Mouse (Mus musculus): ENCODE results near the gene Higd1a.

Higd1a gene

GRCm38 (mm10) chr9:121858153-121858488 is at the start of gene Higd1a:
Gene Higd1a (minus strand): TSS chr9:121858362.
- DNase-seq (ENCODE audit: low spot score in 2 of 2), result no peak

DNA sequence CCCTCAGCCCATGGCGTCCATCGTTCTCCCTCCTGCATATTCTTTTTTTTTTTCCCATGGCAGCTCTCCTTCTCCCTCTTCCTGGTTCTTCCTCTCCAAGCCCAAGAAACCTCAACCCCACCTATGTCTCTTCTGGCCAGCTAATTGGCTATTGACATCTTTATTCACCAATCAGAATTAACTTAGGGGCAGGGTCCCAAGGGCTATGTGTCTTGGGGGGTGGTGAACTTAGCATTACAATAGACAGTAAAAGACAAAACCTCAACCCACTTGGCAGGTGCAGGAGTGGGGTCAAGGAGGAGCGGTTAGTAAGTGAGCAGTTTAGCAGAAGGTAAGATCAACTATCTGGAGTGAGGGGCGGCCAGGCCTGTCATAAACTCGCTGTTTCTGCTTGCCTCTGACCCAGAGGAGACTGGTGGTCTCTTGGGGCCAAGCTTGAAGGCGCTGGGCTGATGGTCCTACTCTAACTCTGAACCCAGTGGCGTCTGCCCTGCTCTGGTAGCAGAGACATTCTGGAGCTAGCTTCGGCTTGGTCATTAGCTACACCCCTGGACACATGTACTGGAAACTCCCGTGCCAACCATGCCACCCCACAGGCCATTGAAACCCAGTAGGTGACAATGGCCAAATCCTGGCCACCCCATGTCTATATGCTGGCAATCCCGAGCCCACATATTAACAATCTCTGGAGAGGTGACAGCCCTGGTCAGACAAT is 49.4 kb upstream of the Higd1a start:
- DNase-seq (ENCODE audit: low spot score in 2 of 2), result peak in 1 of 2 experiments; percentile 11

DNA sequence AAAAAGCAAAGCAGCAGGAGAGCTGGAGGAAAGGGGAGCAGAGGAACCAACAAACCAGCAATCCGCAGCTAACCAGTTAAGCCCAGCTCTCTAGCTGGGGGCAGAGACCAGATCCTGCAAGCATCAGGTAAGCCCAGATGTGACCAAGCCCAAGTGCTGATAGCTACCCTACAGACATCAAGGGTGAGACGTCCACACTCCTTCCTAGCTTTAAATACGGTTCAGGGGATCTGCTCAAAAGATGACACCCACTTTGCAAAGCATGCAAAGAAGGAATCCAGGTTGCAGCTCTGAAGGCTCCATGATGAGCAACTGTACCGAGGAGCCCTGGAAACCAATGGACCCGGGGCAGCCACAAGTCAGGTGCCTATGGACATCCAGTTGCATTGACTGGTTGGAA is 48.3 kb upstream of the Higd1a start:
- DNase-seq (ENCODE audit: low spot score in 2 of 2), result peak in 1 of 2 experiments; percentile 10

GRCm38 (mm10) chr9:121905556-121906185 is 47.5 kb upstream of the Higd1a start:
- DNase-seq (ENCODE audit: low spot score in 2 of 2), result peak in 1 of 2 experiments; percentile 11

DNA sequence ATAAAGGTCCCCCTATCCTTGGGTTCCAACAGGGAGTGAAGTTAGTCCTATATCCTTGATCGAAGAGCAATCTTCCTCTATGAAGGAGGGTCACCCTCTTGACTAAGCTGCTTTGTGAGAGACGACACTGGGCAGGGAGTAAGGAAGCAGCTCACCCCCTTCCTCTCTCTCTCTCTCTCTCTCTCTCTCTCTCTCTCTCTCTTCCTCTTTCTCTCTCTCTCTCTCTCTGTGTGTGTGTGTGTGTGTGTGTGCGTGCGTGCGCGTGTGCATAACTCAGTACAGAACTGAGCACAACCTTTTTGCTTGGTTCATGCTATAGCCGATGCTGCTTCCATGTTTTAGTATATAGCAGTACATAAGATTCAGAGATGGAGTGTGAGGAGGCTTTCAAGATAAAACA is 46.8 kb upstream of the Higd1a start:
- peak in 1 of 2 experiments; percentile 15 for DNase-seq (ENCODE audit: low spot score in 2 of 2)

DNA sequence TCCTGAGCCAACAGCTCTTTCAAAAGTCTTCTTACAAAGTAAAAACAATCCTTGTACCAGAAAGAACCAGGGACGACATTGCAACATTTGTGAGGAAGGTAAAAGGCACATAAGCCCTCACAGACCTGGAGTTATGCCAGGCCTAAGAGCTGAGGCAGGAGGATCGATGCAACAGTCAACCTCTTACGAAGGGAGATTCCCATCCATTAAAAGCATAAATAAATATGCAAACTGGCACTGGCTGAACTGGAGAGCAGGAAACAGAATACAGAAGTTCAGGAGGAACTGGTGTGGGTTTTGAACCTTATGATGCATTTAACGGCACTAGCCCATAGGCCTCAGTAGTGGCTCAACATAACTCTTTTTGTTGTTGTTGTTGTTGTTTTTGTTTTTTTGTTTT is 46.2 kb upstream of the Higd1a start:
- DNase-seq (ENCODE audit: low spot score in 2 of 2), result peak in 1 of 2 experiments; percentile 8

- peak in 1 of 2 experiments; percentile 25 for DNase-seq (ENCODE audit: low spot score in 2 of 2)
Observed at GRCm38 (mm10) chr9:121903476-121904305, 45.5 kb upstream of the Higd1a start.

DNA sequence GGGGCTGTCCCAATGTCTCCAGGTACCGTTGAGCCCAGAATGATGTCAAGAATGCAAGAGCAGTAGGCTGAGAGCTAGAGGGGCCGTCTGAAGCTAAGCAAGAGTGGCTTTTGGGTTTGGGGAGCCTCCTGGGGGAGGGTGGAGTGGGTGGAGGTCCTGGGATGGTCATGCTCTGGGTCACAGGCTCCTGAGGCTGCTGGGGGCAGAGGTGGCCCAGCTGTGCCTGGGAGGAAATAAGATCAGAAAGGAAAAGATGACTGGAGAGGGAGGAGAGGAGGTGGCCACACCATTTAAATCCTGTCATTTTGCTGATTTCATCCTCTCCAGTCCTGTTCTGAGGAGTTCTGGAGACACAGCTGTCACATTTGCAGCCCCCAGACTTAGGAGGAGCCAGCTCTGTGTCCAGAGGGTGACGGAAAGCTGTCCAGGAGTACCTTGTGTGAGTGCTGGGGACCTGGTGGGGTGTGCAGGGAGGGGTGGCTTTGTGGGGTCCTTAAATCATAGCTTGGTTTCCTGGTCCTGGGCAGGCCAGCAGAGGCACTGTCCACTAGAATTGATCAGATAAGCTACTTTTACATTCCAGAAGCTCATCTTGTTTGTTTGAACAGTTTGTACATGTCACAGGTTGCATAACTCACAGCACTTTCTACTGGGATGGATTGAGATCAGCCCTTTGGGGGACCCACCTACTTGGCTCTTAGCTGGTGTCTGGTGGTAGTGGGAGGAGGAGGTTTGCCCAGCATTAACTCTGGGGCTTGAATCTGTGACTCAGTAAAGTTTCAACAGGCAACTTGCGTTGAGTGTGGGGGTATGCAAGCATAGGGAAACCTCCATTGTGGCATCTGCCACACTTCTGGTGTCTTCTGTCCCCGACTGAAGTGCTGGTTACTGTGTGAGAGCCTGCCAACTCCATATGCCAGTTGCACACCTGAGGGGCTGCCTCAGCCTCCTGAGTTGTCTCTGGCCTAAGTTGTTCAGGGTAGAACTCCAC is 43.8 kb upstream of the Higd1a start:
- DNase-seq (ENCODE audit: low spot score in 2 of 2), result peak in 1 of 2 experiments; percentile 13

- peak in 1 of 2 experiments; percentile 16 for DNase-seq (ENCODE audit: low spot score in 2 of 2)
Observed at GRCm38 (mm10) chr9:121900282-121900855, 42.2 kb upstream of the Higd1a start.

- DNase-seq (ENCODE audit: low spot score in 2 of 2), result peak in 1 of 2 experiments; percentile 7
Observed at GRCm38 (mm10) chr9:121899306-121899705, 41.1 kb upstream of the Higd1a start.

- peak in 1 of 2 experiments; percentile 10 for DNase-seq (ENCODE audit: low spot score in 2 of 2)
Observed at GRCm38 (mm10) chr9:121898245-121898644, 40.1 kb upstream of the Higd1a start, which contains the start of gene Ackr2. Gene Ackr2 (plus strand): TSS chr9:121898355.

- peak in 1 of 2 experiments; percentile 12 for DNase-seq (ENCODE audit: low spot score in 2 of 2)
Observed at GRCm38 (mm10) chr9:121896820-121897219, 38.7 kb upstream of the Higd1a start.

- peak in 1 of 2 experiments; percentile 10 for DNase-seq (ENCODE audit: low spot score in 2 of 2)
Observed at GRCm38 (mm10) chr9:121895392-121895993, 37.3 kb upstream of the Higd1a start.

DNA sequence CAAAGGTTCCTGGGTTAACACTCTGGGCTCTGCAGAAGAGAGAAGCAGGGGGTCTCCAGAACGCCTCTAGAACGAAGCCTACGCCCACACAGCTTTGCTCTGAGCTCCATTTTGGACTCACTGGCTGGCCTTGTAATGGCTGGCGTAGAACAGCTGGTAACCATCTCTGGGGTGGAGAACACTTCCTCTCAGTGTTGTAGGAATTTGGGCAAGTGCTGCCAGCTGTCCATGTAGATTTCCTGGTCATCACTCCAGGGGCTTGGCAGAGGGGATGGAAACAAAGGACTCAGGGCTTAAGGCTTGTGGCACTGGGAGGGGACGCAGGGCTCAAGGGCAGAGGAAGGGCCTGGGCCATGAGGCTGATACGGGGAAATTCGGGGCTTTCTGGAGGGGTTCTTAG is 36.3 kb upstream of the Higd1a start:
- peak in 1 of 2 experiments; percentile 10 for DNase-seq (ENCODE audit: low spot score in 2 of 2)

DNA sequence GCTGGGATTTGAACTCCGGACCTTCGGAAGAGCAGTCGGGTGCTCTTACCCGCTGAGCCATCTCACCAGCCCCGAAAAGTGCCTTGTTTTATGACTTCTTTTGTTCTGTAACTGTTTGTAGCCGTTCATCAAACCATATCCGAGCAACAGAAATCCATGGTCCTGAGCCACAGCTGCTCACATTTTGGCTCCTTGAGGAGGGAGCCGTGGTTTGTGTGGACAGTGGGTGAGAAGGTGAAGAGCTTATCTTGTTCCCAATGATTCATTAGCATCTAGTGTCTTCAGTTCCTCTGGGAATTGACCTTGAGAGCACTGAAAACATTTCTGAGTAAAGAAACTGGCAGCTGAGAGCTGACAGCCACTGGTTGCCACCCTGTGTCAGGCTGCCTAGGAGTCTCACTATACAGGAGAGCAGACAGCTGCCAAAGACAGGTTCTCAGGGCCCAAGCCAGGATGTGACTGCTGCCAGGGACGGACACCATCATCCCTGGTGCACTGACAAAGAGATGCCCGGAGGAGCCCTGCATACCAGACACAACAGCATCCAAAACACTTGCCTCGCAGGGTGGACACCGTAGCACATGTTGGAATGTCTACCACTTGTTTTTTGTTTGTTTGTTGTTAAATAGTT is 34.0 kb upstream of the Higd1a start:
- DNase-seq (ENCODE audit: low spot score in 2 of 2), result peak in 1 of 2 experiments; percentile 8

- peak in 1 of 2 experiments; percentile 9 for DNase-seq (ENCODE audit: low spot score in 2 of 2)
Observed at GRCm38 (mm10) chr9:121891301-121891700, 33.1 kb upstream of the Higd1a start.

- peak in 1 of 2 experiments; percentile 31 for DNase-seq (ENCODE audit: low spot score in 2 of 2)
Observed at GRCm38 (mm10) chr9:121890441-121890941, 32.3 kb upstream of the Higd1a start.

DNA sequence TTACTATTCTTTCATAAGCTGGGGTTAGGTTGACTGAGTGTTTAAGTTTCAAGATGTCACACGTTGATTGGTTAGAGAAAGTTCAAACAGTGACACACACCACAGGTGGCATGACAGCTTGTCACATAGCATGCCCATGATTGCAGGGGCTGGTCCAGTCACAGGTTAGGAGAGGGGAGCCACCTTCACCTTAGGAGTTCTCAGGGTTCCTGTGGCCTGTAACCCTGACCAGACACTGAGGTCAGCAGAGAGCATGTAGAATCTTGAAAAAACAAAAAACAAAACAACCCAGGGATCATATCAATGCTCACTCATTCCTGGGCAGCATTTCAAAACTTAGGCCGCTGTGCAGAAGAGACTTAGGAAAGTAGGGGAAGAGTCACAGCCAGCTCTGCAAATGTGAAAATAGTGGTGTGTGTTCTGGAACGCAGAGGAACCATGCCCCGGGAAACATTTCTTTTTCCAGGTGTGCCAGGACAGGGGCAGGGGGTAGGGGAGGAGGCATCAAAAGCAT is 31.8 kb upstream of the Higd1a start:
- DNase-seq (ENCODE audit: low spot score in 2 of 2), result peak in 1 of 2 experiments; percentile 4

DNA sequence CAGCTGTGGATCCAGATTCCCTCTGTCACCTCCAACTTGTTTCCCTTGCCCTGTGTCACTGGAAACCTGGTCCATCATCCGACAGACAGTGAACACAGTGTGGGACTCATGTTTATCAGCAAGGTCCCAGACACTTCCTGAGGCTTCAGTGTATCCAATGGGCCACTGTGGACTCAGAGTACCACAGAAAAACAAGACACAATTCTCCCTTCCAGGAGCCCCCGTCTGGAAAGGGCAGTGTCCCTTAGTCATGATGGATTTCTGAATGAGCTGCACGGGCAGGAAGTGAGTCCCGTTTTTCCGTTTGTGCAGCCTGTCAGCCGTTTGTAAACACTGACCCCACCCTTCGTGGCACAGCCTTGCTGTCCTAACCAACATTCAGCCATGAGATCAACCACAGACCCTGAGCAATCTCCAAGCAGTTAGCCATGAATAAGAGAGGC is 23.9 kb upstream of the Higd1a start:
- DNase-seq (ENCODE audit: low spot score in 2 of 2), result no peak
